10 mouse cellular contexts compared by ENCODE assay signal in genomic region chr8:47032081-47032480, GRCm38 (mm10). TPM values are rescaled to one million over a fixed set of nuclear protein-coding genes. Genes with fewer than 3 reads are reported as not detected.
DNase-seq lines count a peak whose midpoint lies in the region.
"Had no signal": no experiment of that assay in that cellular context is flagged by ENCODE, and none has a peak within 500 bp of the region (broad histone marks: within the 10 kb centered on the region; RNA-seq: fewer than 3 reads in every experiment).

No protein-coding gene starts in this region.

- DNase-seq in cerebellum, adult 9-10 months, result peak; percentile 4
- DNase-seq in cerebellum, adult 11 months, result no peak
- peak; percentile 75 to 79 for DNase-seq in right cerebral cortex, adult 2 months (ENCODE audit: low spot score in 2 of 2)
- no peak for DNase-seq in right cerebral cortex, postnatal 10 days (ENCODE audit: low spot score in 2 of 2)
- DNase-seq in layer of hippocampus, adult 8-10 months (ENCODE audit: low spot score in 2 of 2), result peak; percentile 35 to 48
- peak; percentile 66 to 80 for DNase-seq in right cerebral cortex, postnatal 36 days (ENCODE audit: low spot score in 2 of 2)
- no peak for DNase-seq in testis, postnatal 10 days (ENCODE audit: low spot score)
- DNase-seq in gastrocnemius, postnatal 25 days, result no peak
- DNase-seq: lung, adult 18-20 months; thymus, adult 18-20 months had no signal

RNA-seq across cellular contexts. Expression of gene Enpp6, which starts 45.4 kb away (rescaled TPM):
- 10 to 100 TPM in 1 of 4 experiments, 1 to 10 TPM in 3; 5.7 to 10.9 (median 6.6) TPM for total RNA-seq in layer of hippocampus, adult 8-10 months (2022)
- total RNA-seq in gastrocnemius, postnatal 25 days (2021), result 1 to 10 TPM in 1 of 2 experiments, under 1 TPM in 1; 0.72 to 1.8 TPM

Comparison
In these comparisons a context has a peak if more than half of its experiments do, and no peak if none do; other contexts are left out.
1. DNase-seq: peak in cerebellum, adult 9-10 months (single experiment), right cerebral cortex, adult 2 months (2 of 2), layer of hippocampus, adult 8-10 months (2 of 2) and right cerebral cortex, postnatal 36 days (2 of 2); none in cerebellum, adult 11 months (single experiment), right cerebral cortex, postnatal 10 days (0 of 2), testis, postnatal 10 days (single experiment) and gastrocnemius, postnatal 25 days (single experiment).